Mouse (Mus musculus) midbrain, postnatal 0 days (tissue): ENCODE data around the gene Slc7a8. TPM values are rescaled to one million over a fixed set of nuclear protein-coding genes. Genes with fewer than 3 reads are reported as not detected.
A peak's percentile ranks its signal among the peaks of the same experiment; 100 is the strongest.

Experiments
- ATAC-seq: fragments of 200-750 bp; cut with Nextera tagmentation; 2 replicates; pipeline ENCODE4 v1.8.0; 2017; ENCODE audit warnings: moderate number of reproducible peaks, mild to moderate bottlenecking, moderate TSS enrichment, moderate library complexity; ENCODE audit not compliant: low FRiP score
- DNase-seq: peaks from one replicate; pipeline ENCODE4 v3.0.0-alpha.2; 2015; ENCODE audit warnings: low spot score
- H3K27ac ChIP-seq: fragments of 300-500 bp; sonication (generic); 2 replicates; pipeline ENCODE4 v1.5.1; 2014; ENCODE audit warnings: low read depth, mild to moderate bottlenecking, low read length, mixed read lengths
- H3K27me3 ChIP-seq: fragments of 300-500 bp; sonication (generic); 2 replicates; pipeline ENCODE4 v1.6.1; 2014; ENCODE audit warnings: low read length, control low read depth, mixed read lengths; ENCODE audit not compliant: insufficient read depth
- H3K36me3 ChIP-seq: fragments of 300-500 bp; sonication (generic); 2 replicates; pipeline ENCODE4 v1.6.1; 2014; ENCODE audit warnings: low read length, control low read depth, mixed read lengths; ENCODE audit not compliant: insufficient read depth
- H3K4me1 ChIP-seq: fragments of 300-500 bp; sonication (generic); 2 replicates; pipeline ENCODE4 v1.6.1; 2014; ENCODE audit warnings: mild to moderate bottlenecking, control low read depth, antibody characterized with exemption, low read length, mixed read lengths; ENCODE audit not compliant: insufficient read depth
- H3K4me2 ChIP-seq: fragments of 300-500 bp; sonication (generic); 2 replicates; pipeline ENCODE4 v1.6.1; 2014; ENCODE audit warnings: low read depth, mild to moderate bottlenecking, low read length, mixed read lengths; ENCODE audit not compliant: poor library complexity, severe bottlenecking
- H3K4me3 ChIP-seq: fragments of 300-500 bp; sonication (generic); 2 replicates; pipeline ENCODE4 v1.5.1; 2014; ENCODE audit warnings: low read depth, mild to moderate bottlenecking, low read length, moderate library complexity
- H3K9ac ChIP-seq: fragments of 300-500 bp; sonication (generic); replicated peaks from 2 replicates; pipeline ENCODE4 v1.6.1; 2014; ENCODE audit warnings: mild to moderate bottlenecking, low read length, moderate library complexity, mixed read lengths; ENCODE audit not compliant: poor library complexity, severe bottlenecking
- H3K9me3 ChIP-seq: fragments of 300-500 bp; sonication (generic); 2 replicates; pipeline ENCODE4 v1.6.1; 2016; ENCODE audit warnings: low read length, control low read depth
- CTCF ChIP-seq: IDR thresholded peaks from 2 replicates; pipeline ENCODE4 v1.5.1; 2016; ENCODE audit warnings: antibody characterized with exemption, mild to moderate bottlenecking
- WGBS: fragments of 180-500 bp; shearing (Covaris S2); extraction: QIAGEN DNeasy Blood & Tissue Kit; methylation state at CpG from one replicate; pipeline ENCODE4 v1.1.7; 2014; 5-methylcytosine and 5-hydroxymethylcytosine counted together
- polyA plus RNA-seq: library from polyadenylated mRNA; unstranded; fragments of >200 nt; fragmentation: Nextera tagmentation; extraction: Ambion mirVana; gene quantifications from 2 replicates; pipeline ENCODE4 v1.2.1, GENCODE M21; 2015
- total RNA-seq: library from RNA; depleted of rRNA; stranded (reverse); fragments of >200 nt; gene quantifications from 2 replicates; pipeline ENCODE4 v1.2.3, GENCODE M21; 2014

Gene Slc7a8
- total and polyA plus RNA-seq, 2 experiments from 2014 or later: 9.7 to 11.3 TPM

GRCm38 (mm10) chr14:54786489-54786888, 4.7 kb upstream of the Slc7a8 start:
- Histone ChIP-seq H3K27ac (no peak overlapping the region), H3K4me1 (no peaks in the 10 kb centered on the region), H3K9me3 (no peaks in the 10 kb centered on the region), H3K36me3 (no peaks in the 10 kb centered on the region), H3K9ac (no peak overlapping the region), H3K27me3 (no peaks in the 10 kb centered on the region), H3K4me3 (no peak overlapping the region), H3K4me2 (no peak overlapping the region)
- ATAC-seq (no peak), DNase-seq (no peak)
- TF ChIP-seq CTCF: no peak
- WGBS: 62% methylated on average over 10 of the region's 10 CpGs

GRCm38 (mm10) chr14:54785898-54786297, 4.2 kb upstream of the Slc7a8 start:
- Histone ChIP-seq H3K4me3 (no peak overlapping the region), H3K9ac (no peak overlapping the region), H3K27ac (no peak overlapping the region), H3K36me3 (no peaks in the 10 kb centered on the region), H3K4me2 (no peak overlapping the region), H3K4me1 (no peaks in the 10 kb centered on the region), H3K9me3 (no peaks in the 10 kb centered on the region), H3K27me3 (no peaks in the 10 kb centered on the region)
- 56% methylated on average over 4 of the region's 4 CpGs for WGBS
- DNase-seq (peak; percentile 55), ATAC-seq (no peak)
- TF ChIP-seq CTCF: peak; percentile 73

GRCm38 (mm10) chr14:54782971-54783370, 1.2 kb upstream of the Slc7a8 start:
- H3K27me3 ChIP-seq: no peaks in the 10 kb centered on the region
- no peak overlapping the region for H3K9ac ChIP-seq
- H3K36me3 ChIP-seq: no peaks in the 10 kb centered on the region
- no peak for ATAC-seq
- no peak for DNase-seq
- H3K9me3 ChIP-seq: no peaks in the 10 kb centered on the region
- no peak overlapping the region for H3K27ac ChIP-seq
- 0 out of 2 replicates have a peak, but pooled peaks cover 4% of the 10 kb centered on the region for H3K4me1 ChIP-seq
- 88% methylated on average over 6 of the region's 6 CpGs for WGBS
- no peak overlapping the region for H3K4me2 ChIP-seq
- no peak for TF ChIP-seq CTCF
- H3K4me3 ChIP-seq: no peak overlapping the region

- Histone ChIP-seq H3K27ac (peak overlapping the region; percentile 69), H3K4me1 (0 out of 2 replicates have a peak, but pooled peaks cover 4% of the 10 kb centered on the region), H3K27me3 (no peaks in the 10 kb centered on the region), H3K4me2 (peak overlapping the region; percentile 81), H3K9ac (peak overlapping the region; percentile 61), H3K9me3 (no peaks in the 10 kb centered on the region), H3K36me3 (no peaks in the 10 kb centered on the region), H3K4me3 (peak overlapping the region; percentile 61)
- no peak for TF ChIP-seq CTCF
- DNase-seq: peak; percentile 61
- WGBS: 2% methylated on average over 35 of the region's 35 CpGs
- peak; percentile 70 for ATAC-seq
Observed at GRCm38 (mm10) chr14:54780836-54781609, 723 bp downstream of the Slc7a8 start.

GRCm38 (mm10) chr14:54780084-54780483, 1.7 kb downstream of the Slc7a8 start:
- Histone ChIP-seq H3K4me1 (0 out of 2 replicates have a peak, but pooled peaks cover 4% of the 10 kb centered on the region), H3K4me2 (peak overlapping the region; percentile 81), H3K27ac (no peak overlapping the region), H3K4me3 (peak overlapping the region; percentile 61), H3K27me3 (no peaks in the 10 kb centered on the region), H3K36me3 (no peaks in the 10 kb centered on the region), H3K9me3 (no peaks in the 10 kb centered on the region), H3K9ac (0 out of 2 replicates have a peak overlapping the region, but pooled peaks have one; percentile 1)
- 83% methylated on average over 9 of the region's 9 CpGs for WGBS
- DNase-seq (no peak), ATAC-seq (no peak)
- TF ChIP-seq CTCF: no peak

GRCm38 (mm10) chr14:54777893-54778292, 3.9 kb downstream of the Slc7a8 start:
- WGBS: 74% methylated on average over 4 of the region's 4 CpGs

More at GRCm38 (mm10) chr14:54777893-54778292, 3.9 kb downstream of the Slc7a8 start:
- no peak overlapping the region for H3K27ac ChIP-seq
- DNase-seq (no peak), ATAC-seq (no peak)
- H3K27me3 ChIP-seq: no peaks in the 10 kb centered on the region
- H3K4me3 ChIP-seq: no peak overlapping the region
- no peak overlapping the region for H3K4me2 ChIP-seq
- H3K9me3 ChIP-seq: no peaks in the 10 kb centered on the region
- H3K36me3 ChIP-seq: no peaks in the 10 kb centered on the region
- TF ChIP-seq CTCF: no peak
- H3K4me1 ChIP-seq: 0 out of 2 replicates have a peak, but pooled peaks cover 4% of the 10 kb centered on the region
- H3K9ac ChIP-seq: no peak overlapping the region
